Mouse (Mus musculus) heart, adult 18-20 months (tissue): Measurements from ENCODE around the gene Dscam. TPM values are rescaled to one million over a fixed set of nuclear protein-coding genes. Genes with fewer than 3 reads are reported as not detected.

ENCODE experiments used
- DNase-seq, 2 experiments: peaks; one replicate each; pipeline ENCODE4 v3.0.0; 2021 to 2022; ENCODE audit warnings: mixed read lengths in 1 of 2
- total RNA-seq, 2 experiments: library from RNA; stranded (reverse); gene quantifications; 2 replicates each; pipeline ENCODE4 v1.2.3; 2021

Dscam gene
- total RNA-seq, 2 experiments from 2014 or later, result 0.05 TPM; not detected in 1

GRCm38 (mm10) chr16:97103046-97103445, 67.5 kb downstream of the Dscam start:
- no peak for DNase-seq

- no peak for DNase-seq
Measured at GRCm38 (mm10) chr16:97100091-97100490, 70.5 kb downstream of the Dscam start.

GRCm38 (mm10) chr16:97098508-97098907, 72.0 kb downstream of the Dscam start:
- no peak for DNase-seq

GRCm38 (mm10) chr16:97096709-97097108, 73.8 kb downstream of the Dscam start:
- no peak for DNase-seq

- DNase-seq, result no peak
Measured at GRCm38 (mm10) chr16:97095496-97095895, 75.1 kb downstream of the Dscam start.

- DNase-seq, result no peak
Measured at GRCm38 (mm10) chr16:97089339-97089738, 81.2 kb downstream of the Dscam start.

- no peak for DNase-seq
Measured at GRCm38 (mm10) chr16:97083694-97084093, 86.9 kb downstream of the Dscam start.

GRCm38 (mm10) chr16:97075920-97076572, 94.5 kb downstream of the Dscam start:
- no peak for DNase-seq

GRCm38 (mm10) chr16:97075137-97075902, 95.2 kb downstream of the Dscam start:
- no peak for DNase-seq

GRCm38 (mm10) chr16:97073847-97074246, 96.7 kb downstream of the Dscam start:
- no peak for DNase-seq

GRCm38 (mm10) chr16:97072624-97073023, 97.9 kb downstream of the Dscam start:
- no peak for DNase-seq

GRCm38 (mm10) chr16:97066856-97067255, 103.7 kb downstream of the Dscam start:
- DNase-seq, result peak; percentile 32 to 53

GRCm38 (mm10) chr16:97062207-97062606, 108.3 kb downstream of the Dscam start:
- DNase-seq, result no peak

GRCm38 (mm10) chr16:97061390-97061789, 109.2 kb downstream of the Dscam start:
- no peak for DNase-seq

- no peak for DNase-seq
Measured at GRCm38 (mm10) chr16:97060736-97061135, 109.8 kb downstream of the Dscam start.

GRCm38 (mm10) chr16:97060276-97060675, 110.3 kb downstream of the Dscam start:
- DNase-seq, result no peak

- DNase-seq, result no peak
Measured at GRCm38 (mm10) chr16:97035271-97035670, 135.3 kb downstream of the Dscam start.

GRCm38 (mm10) chr16:97033540-97034058, 137.0 kb downstream of the Dscam start:
- DNase-seq, result no peak

GRCm38 (mm10) chr16:97027701-97028100, 142.9 kb downstream of the Dscam start:
- peak; percentile 19 to 21 for DNase-seq

- no peak for DNase-seq
Measured at GRCm38 (mm10) chr16:97026803-97027202, 143.7 kb downstream of the Dscam start.

- DNase-seq, result no peak
Measured at GRCm38 (mm10) chr16:97024406-97024805, 146.1 kb downstream of the Dscam start.

- no peak for DNase-seq
Measured at GRCm38 (mm10) chr16:97021496-97021895, 149.1 kb downstream of the Dscam start.

- no peak for DNase-seq
Measured at GRCm38 (mm10) chr16:97018304-97018703, 152.2 kb downstream of the Dscam start.
